Mouse (Mus musculus) liver, adult 2 months (tissue): ENCODE data around the gene Arhgef15. TPM values are rescaled to one million over a fixed set of nuclear protein-coding genes. Genes with fewer than 3 reads are reported as not detected.

Source experiments
- DNase-seq: peaks from one replicate; pipeline ENCODE4 v3.0.0-alpha.2; 2011; ENCODE audit warnings: low read depth, low spot score; ENCODE audit errors: extremely low read depth
- H3K27ac ChIP-seq: fragments of 200-500 bp; replicated peaks from 2 replicates; pipeline ENCODE4 v1.5.1; 2012; ENCODE audit warnings: low read depth, mild to moderate bottlenecking, control low read depth, inconsistent platforms, low read length; ENCODE audit not compliant: insufficient read depth
- H3K27me3 ChIP-seq: fragments of 200-500 bp; 2 replicates; pipeline ENCODE4 v1.6.1; 2012; ENCODE audit warnings: mild to moderate bottlenecking, moderate library complexity, low read length, inconsistent platforms; ENCODE audit not compliant: control insufficient read depth, insufficient read depth
- H3K36me3 ChIP-seq: fragments of 200-500 bp; 2 replicates; pipeline ENCODE4 v1.6.1; 2012; ENCODE audit warnings: low read length, inconsistent platforms; ENCODE audit not compliant: control insufficient read depth, insufficient read depth
- H3K4me1 ChIP-seq: fragments of 200-500 bp; 2 replicates; pipeline ENCODE4 v1.6.1; 2011; ENCODE audit warnings: low read length; ENCODE audit not compliant: control insufficient read depth, insufficient read depth
- H3K4me3 ChIP-seq: fragments of 200-500 bp; 2 replicates; pipeline ENCODE4 v1.5.1; 2011; ENCODE audit warnings: low read depth, mild to moderate bottlenecking, control low read depth, low read length, moderate library complexity; ENCODE audit not compliant: insufficient read depth
- H3K79me2 ChIP-seq: fragments of 200-500 bp; 2 replicates; pipeline ENCODE4 v1.6.1; 2012; ENCODE audit warnings: inconsistent platforms, mild to moderate bottlenecking, low read length, moderate library complexity; ENCODE audit not compliant: control insufficient read depth, insufficient read depth
- H3K9ac ChIP-seq: fragments of 200-500 bp; 2 replicates; pipeline ENCODE4 v1.6.1; 2012; ENCODE audit warnings: low read depth, mild to moderate bottlenecking, control low read depth, inconsistent platforms, low read length
- CTCF ChIP-seq: fragments of 200-500 bp; IDR thresholded peaks from 2 replicates; pipeline ENCODE4 v1.5.1; 2011; ENCODE audit warnings: low read depth, low read length, control low read depth
- POLR2A ChIP-seq: fragments of 200-500 bp; IDR thresholded peaks from 2 replicates; pipeline ENCODE4 v1.6.1; 2011; ENCODE audit warnings: low read length, control low read depth; ENCODE audit not compliant: insufficient read depth; ENCODE audit errors: extremely low read depth
- WGBS: fragments of 180-500 bp; shearing (Covaris S2); methylation state at CpG from one replicate; pipeline ENCODE4 v1.1.7; 2018; 5-methylcytosine and 5-hydroxymethylcytosine counted together
- polyA plus RNA-seq: library from polyadenylated mRNA; depleted of rRNA; stranded (reverse); fragments of >200 nt; gene quantifications from 2 replicates; pipeline ENCODE4 v1.2.3, GENCODE M21; 2012
- total RNA-seq: library from RNA; depleted of rRNA; stranded (reverse); fragments of >200 nt; gene quantifications from 2 replicates; pipeline ENCODE4 v1.2.3, GENCODE M21; 2014

The Arhgef15 gene
- total and polyA plus RNA-seq, 2 experiments = 2.4 to 14.8 TPM

DNA sequence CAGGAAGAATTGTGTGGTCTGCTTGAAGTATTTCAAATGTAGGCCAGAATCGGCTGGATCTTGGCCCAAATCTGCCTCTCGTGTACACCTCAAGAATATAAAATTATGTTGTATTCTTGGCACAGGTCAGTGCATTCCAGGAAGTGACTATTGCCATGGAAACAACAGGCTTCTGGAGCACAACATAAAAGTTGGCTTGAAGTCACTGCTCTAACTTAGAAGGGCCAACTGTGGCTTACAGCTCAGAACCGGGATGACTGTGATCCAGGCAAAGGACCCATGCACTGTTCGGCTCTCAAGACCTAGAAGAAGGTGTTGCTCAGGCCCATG lies 50.9 kb downstream of the Arhgef15 start:
- Histone ChIP-seq H3K27ac (no peak overlapping the region), H3K4me1 (peaks cover 2% of the 10 kb centered on the region; the same call in 1 of the 2 replicates), H3K4me3 (no peak overlapping the region), H3K79me2 (no peaks in the 10 kb centered on the region), H3K9ac (no peak overlapping the region), H3K27me3 (no peaks in the 10 kb centered on the region), H3K36me3 (peaks cover 35% of the 10 kb centered on the region)
- DNase-seq = no peak
- no peak for TF ChIP-seq CTCF
- no peak for TF ChIP-seq POLR2A
- 75% methylated on average over 4 of the region's 4 CpGs for WGBS

DNA sequence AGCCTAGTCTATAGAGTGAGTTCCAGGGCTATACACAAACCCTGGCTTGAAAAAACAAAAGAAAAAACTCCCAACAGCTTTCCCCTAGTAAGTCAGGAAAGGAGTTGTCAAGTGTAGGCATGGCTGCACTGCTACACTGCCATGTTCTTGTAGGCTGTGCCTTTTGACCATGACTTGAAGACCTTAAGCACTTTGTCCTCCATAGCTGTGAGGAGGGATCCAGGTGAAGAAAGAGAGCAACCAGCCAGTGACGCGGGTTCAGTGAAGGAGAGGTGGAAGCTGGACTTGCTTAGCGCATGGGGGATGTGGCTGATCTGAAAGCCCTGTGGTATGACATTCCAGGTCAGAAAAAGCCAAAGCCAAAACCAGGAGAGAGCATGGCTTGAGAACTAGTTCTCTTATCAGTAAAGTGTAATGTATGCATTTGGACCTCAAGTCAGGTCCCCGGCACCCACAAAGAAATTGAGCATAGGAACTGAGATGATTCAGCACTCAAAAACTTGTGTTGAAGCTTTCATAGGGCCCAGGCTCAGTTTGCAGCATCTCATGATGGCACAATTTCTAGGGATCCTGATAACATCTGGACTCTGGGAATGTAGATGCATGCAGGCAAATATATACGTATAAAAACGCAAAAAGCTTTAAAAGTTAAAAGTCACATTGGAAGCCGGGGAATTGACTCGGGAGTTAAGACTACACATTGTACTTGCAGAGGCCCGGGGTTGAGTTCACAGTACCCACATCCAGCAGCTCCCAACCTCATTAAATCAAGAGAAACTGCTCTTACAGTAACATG lies 51.4 kb downstream of the Arhgef15 start:
- Histone ChIP-seq H3K4me3 (no peak overlapping the region), H3K9ac (no peak overlapping the region), H3K27me3 (no peaks in the 10 kb centered on the region), H3K36me3 (peaks cover 35% of the 10 kb centered on the region), H3K79me2 (no peaks in the 10 kb centered on the region), H3K27ac (no peak overlapping the region), H3K4me1 (peaks cover 2% of the 10 kb centered on the region; the same call in 1 of the 2 replicates)
- TF ChIP-seq CTCF = no peak
- no peak for TF ChIP-seq POLR2A
- no peak for DNase-seq
- WGBS = 96% methylated on average over 9 of the region's 9 CpGs

DNA sequence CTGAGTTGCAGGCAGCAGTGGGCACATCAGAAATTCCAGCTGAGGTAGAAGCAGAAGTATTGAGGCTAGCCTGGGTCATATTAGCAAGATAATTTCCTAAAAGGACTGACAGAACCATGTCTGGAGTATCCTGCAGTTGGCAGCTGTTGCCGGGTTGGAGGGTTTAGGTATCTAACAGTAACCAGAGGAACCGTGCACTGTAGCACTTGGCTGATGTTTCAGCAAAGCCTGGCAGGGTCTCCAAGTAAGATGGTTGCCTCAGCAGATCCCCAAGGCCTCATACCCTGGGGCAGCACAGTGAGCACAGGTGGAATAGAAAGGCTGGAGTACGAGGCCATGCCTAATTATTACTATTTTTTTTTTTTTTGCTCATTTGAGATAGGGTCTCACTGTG lies 52.1 kb downstream of the Arhgef15 start:
- Histone ChIP-seq H3K27ac (no peak overlapping the region), H3K27me3 (no peaks in the 10 kb centered on the region), H3K4me1 (peaks cover 2% of the 10 kb centered on the region; the same call in 1 of the 2 replicates), H3K9ac (no peak overlapping the region), H3K79me2 (no peaks in the 10 kb centered on the region), H3K4me3 (no peak overlapping the region), H3K36me3 (peaks cover 35% of the 10 kb centered on the region)
- WGBS = 94% methylated on average over 3 of the region's 3 CpGs
- TF ChIP-seq CTCF (no peak), POLR2A (no peak)
- DNase-seq = no peak

DNA sequence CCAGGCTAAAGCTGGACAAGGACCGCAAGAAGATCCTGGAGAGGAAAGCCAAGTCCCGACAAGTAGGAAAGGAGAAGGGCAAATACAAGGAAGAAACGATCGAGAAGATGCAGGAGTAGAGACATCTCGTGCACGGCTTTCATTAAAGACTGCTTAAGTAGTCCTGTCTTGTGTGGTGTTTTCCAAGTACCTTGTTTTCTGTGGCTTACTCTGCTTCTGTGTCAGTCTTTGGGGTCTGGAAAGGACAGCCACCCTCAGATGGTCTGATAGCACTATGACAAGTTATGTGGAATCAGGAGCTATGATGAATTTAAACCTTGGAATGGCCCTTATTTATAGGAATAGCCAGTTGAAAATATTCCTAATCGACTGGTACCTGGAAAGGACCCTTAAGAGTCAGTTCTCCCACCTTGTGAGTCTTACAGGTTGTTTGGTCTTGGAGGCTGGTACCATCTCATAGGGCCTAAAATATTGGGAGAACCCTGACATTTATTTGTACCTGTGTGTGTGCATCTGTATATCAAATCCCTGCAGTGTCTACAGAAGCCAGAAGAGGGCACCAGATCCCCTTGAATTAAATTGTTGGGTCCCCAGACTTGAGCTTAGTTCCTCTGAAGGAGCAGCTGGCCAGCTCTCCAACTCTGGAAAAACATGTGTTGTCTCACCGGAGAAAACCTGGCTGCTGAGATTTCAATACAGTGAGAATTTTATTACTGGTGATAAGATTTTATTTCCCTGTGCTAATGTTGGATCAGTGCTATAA lies 52.7 kb downstream of the Arhgef15 start:
- H3K9ac ChIP-seq = no peak overlapping the region
- H3K36me3 ChIP-seq = peaks cover 35% of the 10 kb centered on the region
- H3K4me1 ChIP-seq = peaks cover 2% of the 10 kb centered on the region; the same call in 1 of the 2 replicates
- 85% methylated on average over 8 of the region's 8 CpGs for WGBS
- H3K4me3 ChIP-seq = no peak overlapping the region
- no peak overlapping the region for H3K27ac ChIP-seq
- TF ChIP-seq POLR2A = no peak
- TF ChIP-seq CTCF = peak; percentile 4; the same call in 1 of the 2 replicates
- peak; percentile 48 for DNase-seq
- H3K27me3 ChIP-seq = no peaks in the 10 kb centered on the region
- H3K79me2 ChIP-seq = no peaks in the 10 kb centered on the region

DNA sequence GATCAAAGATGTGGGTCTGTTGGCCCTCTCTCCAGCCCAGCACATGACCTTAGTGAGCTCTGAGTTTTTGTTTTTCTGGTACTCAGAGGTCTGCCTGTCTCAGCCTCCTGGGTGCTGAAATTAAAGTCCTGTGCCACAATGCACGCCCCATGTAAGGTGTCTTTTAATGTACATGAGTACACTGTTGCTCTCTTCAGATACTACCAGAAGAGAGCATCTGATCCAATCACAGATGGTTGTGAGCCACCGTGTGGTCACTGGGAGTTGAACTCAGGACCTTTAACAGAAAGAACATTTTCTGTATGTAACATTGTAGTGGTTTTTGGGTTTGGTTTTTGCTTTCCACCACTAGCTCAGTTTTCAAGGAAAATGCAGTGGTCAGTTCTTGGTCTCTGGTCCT lies 53.5 kb downstream of the Arhgef15 start:
- H3K27ac ChIP-seq = no peak overlapping the region
- H3K4me3 ChIP-seq = no peak overlapping the region
- peaks cover 35% of the 10 kb centered on the region for H3K36me3 ChIP-seq
- TF ChIP-seq CTCF (no peak), POLR2A (no peak)
- H3K9ac ChIP-seq = no peak overlapping the region
- peaks cover 2% of the 10 kb centered on the region; the same call in 1 of the 2 replicates for H3K4me1 ChIP-seq
- no peak for DNase-seq
- 91% methylated on average over 2 of the region's 2 CpGs for WGBS
- no peaks in the 10 kb centered on the region for H3K79me2 ChIP-seq
- H3K27me3 ChIP-seq = no peaks in the 10 kb centered on the region
